ENCODE assay signal across 7 mouse cellular contexts in the genomic region with DNA sequence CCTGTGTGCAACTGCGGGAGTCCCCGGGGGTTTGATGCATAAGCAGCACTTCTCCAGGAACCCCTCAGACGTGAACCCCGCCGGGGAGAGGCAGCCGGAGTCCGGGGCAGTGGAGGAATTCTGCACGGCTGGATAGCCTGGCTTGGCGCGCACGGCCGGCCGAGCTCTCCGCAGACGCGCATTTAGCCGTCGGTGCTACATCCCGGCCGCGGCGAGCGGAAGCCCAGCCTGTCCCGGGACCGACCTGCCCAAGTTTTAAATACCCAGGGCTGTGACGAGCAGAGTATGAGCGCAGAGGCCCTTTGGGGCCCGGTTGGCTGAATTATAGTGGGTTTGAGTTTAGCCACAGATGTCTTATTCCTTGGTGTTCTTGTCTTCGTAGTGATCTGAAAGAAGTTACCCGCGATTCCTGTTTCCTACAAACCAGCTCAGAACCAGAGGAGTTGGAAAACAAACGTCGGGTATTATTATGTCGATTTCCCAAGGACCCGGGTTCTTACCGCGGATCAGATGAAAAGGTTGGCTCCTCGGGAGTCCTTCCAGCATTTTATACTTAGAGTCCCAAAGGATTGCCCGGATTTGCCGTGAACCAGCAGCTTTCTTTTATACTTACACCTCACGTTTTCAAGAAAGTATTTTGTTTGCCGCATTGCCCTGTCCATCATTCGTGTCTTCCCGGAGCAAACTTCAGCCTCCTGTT. TPM values are rescaled to one million over a fixed set of nuclear protein-coding genes. Genes with fewer than 3 reads are reported as not detected.
DNase-seq lines count a peak whose midpoint lies in the region; ATAC-seq and TF ChIP-seq lines count a peak whose summit lies in the region.

No protein-coding gene starts in this region.

- peak overlapping the region; percentile 50 for H3K4me3 ChIP-seq in hindbrain, embryonic 16.5 days (ENCODE audit: low read length)
- H3K4me3 ChIP-seq in megakaryocyte, embryonic 14.5 days (replicated peaks) = peak overlapping the region; percentile 90

- TF ChIP-seq CTCF in Patski (IDR thresholded peaks at IDR 0.05) = no peak

- WGBS in hindbrain, embryonic 16.5 days = under 1% methylated on average over 44 of the region's 44 CpGs

- H3K9ac ChIP-seq in hindbrain, embryonic 16.5 days (ENCODE audit: low read depth, low read length) = no peak overlapping the region

- peak; percentile 31 for ATAC-seq in Patski
- ATAC-seq in hindbrain, embryonic 16.5 days = no peak; the same call in none of the 2 replicates
- no peak for ATAC-seq in inflammation-experienced regulatory T-cells, adult 6 months

- H3K4me2 ChIP-seq in hindbrain, embryonic 16.5 days (ENCODE audit: low read length) = peak overlapping the region; percentile 90

- POLR2A ChIA-PET in Patski (lab: Charles Lee) = interaction anchor here (0.7 to 0.9 kb wide), 2 partner anchors 8 to 510 kb away, joined by 3 to 4 read pairs; no protein-coding TSS in a partner anchor

- in situ Hi-C loops in Patski (cut with MboI; ENCODE audit: low pct_unique_long_range_greater_than_20kb) = loop anchor here (5.0 to 10.0 kb wide), 2 partner anchors 193 to 390 kb away; no protein-coding TSS in a partner anchor

- no peaks in the 10 kb centered on the region for H3K36me3 ChIP-seq in hindbrain, embryonic 16.5 days (ENCODE audit: control insufficient read depth, insufficient read depth, low read length)
- no peaks in the 10 kb centered on the region for H3K36me3 ChIP-seq in megakaryocyte, embryonic 14.5 days (replicated peaks; ENCODE audit: low read length)

- CTCF ChIA-PET in Patski (lab: Charles Lee) = interaction anchor here (0.8 to 1.8 kb wide), 6 partner anchors 10 to 510 kb away, joined by 3 to 7 read pairs (median 3); no protein-coding TSS in a partner anchor

- no peak overlapping the region for H3K27ac ChIP-seq in hindbrain, embryonic 16.5 days (ENCODE audit: low read depth, low read length)

- peak; percentile 17 for DNase-seq in Patski (ENCODE audit: low read depth, low spot score)
- DNase-seq in embryo, embryonic 11 days = peak; percentile 58
- no peak for DNase-seq in thymus, postnatal 36 days
- no peak for DNase-seq in gastrocnemius, postnatal 10 days

- peaks cover 13% of the 10 kb centered on the region for H3K4me1 ChIP-seq in hindbrain, embryonic 16.5 days (ENCODE audit: control insufficient read depth, insufficient read depth, low read depth, low read length)
- peaks cover 51% of the 10 kb centered on the region for H3K4me1 ChIP-seq in megakaryocyte, embryonic 14.5 days

- no peaks in the 10 kb centered on the region for H3K9me3 ChIP-seq in hindbrain, embryonic 16.5 days (ENCODE audit: control insufficient read depth, low read length)
- peaks cover 5% of the 10 kb centered on the region; the same call in 1 of the 2 replicates for H3K9me3 ChIP-seq in megakaryocyte, embryonic 14.5 days

- H3K27me3 ChIP-seq in Patski = peaks cover 28% of the 10 kb centered on the region
- H3K27me3 ChIP-seq in hindbrain, embryonic 16.5 days (replicated peaks; ENCODE audit: control insufficient read depth, insufficient read depth, low read length) = peaks cover 58% of the 10 kb centered on the region
- peaks cover 93% of the 10 kb centered on the region for H3K27me3 ChIP-seq in megakaryocyte, embryonic 14.5 days (replicated peaks)

RNA-seq across cellular contexts. Expression of a gene that starts 0.7 kb away (rescaled TPM):
- 7.4 TPM for polyA plus RNA-seq in Patski (2021)
- polyA plus RNA-seq in hindbrain, embryonic 16.5 days (2015; fragmentation: Nextera tagmentation; extraction: Ambion mirVana) = 0.05 and 0.17 TPM in 2 replicates
- not detected in 2 replicates for polyA plus RNA-seq in megakaryocyte, embryonic 14.5 days (2012; ENCODE audit: insufficient read depth, low replicate concordance)
- not detected for polyA plus RNA-seq in inflammation-experienced regulatory T-cells, adult 6 months (2017; shearing (Covaris generic))
- under 1 TPM; 0.09 to 0.16 TPM for total RNA-seq in gastrocnemius, postnatal 10 days (2021)

Comparison
In these comparisons a context has a peak if more than half of its experiments do, and no peak if none do; other contexts are left out.
1. DNase-seq: peak in Patski (single experiment) and embryo, embryonic 11 days (single experiment); none in thymus, postnatal 36 days (0 of 2) and gastrocnemius, postnatal 10 days (single experiment).